Mouse (Mus musculus): Measurements from ENCODE around the gene She. TPM values are rescaled to one million over a fixed set of nuclear protein-coding genes. Genes with fewer than 3 reads are reported as not detected.

The She gene
- total RNA-seq, 2 experiments from 2014 or later = not detected

- ATAC-seq (replicated peaks; ENCODE audit: low FRiP score, low TSS enrichment, poor library complexity, severe bottlenecking) = no peak
Observed at GRCm38 (mm10) chr3:89812166-89812565, 19.0 kb upstream of the She start.

GRCm38 (mm10) chr3:89814051-89814450, 17.1 kb upstream of the She start:
- ATAC-seq (replicated peaks; ENCODE audit: low FRiP score, low TSS enrichment, poor library complexity, severe bottlenecking) = no peak

GRCm38 (mm10) chr3:89817056-89817455, 14.1 kb upstream of the She start:
- ATAC-seq (replicated peaks; ENCODE audit: low FRiP score, low TSS enrichment, poor library complexity, severe bottlenecking) = no peak

- ATAC-seq (replicated peaks; ENCODE audit: low FRiP score, low TSS enrichment, poor library complexity, severe bottlenecking) = no peak
Observed at GRCm38 (mm10) chr3:89818605-89819004, 12.6 kb upstream of the She start.

GRCm38 (mm10) chr3:89819897-89820296, 11.3 kb upstream of the She start:
- ATAC-seq (replicated peaks; ENCODE audit: low FRiP score, low TSS enrichment, poor library complexity, severe bottlenecking) = no peak; the same call in 1 of the 2 replicates

- no peak for ATAC-seq (replicated peaks; ENCODE audit: low FRiP score, low TSS enrichment, poor library complexity, severe bottlenecking)
Observed at GRCm38 (mm10) chr3:89820311-89821095, 10.7 kb upstream of the She start.

GRCm38 (mm10) chr3:89821096-89821513, 10.1 kb upstream of the She start:
- ATAC-seq (replicated peaks; ENCODE audit: low FRiP score, low TSS enrichment, poor library complexity, severe bottlenecking) = no peak

GRCm38 (mm10) chr3:89821548-89822480, 9.4 kb upstream of the She start:
- ATAC-seq (replicated peaks; ENCODE audit: low FRiP score, low TSS enrichment, poor library complexity, severe bottlenecking) = no peak

- ATAC-seq (replicated peaks; ENCODE audit: low FRiP score, low TSS enrichment, poor library complexity, severe bottlenecking) = no peak
Observed at GRCm38 (mm10) chr3:89823594-89823993, 7.6 kb upstream of the She start.

GRCm38 (mm10) chr3:89826295-89826694, 4.9 kb upstream of the She start:
- ATAC-seq (replicated peaks; ENCODE audit: low FRiP score, low TSS enrichment, poor library complexity, severe bottlenecking) = no peak

GRCm38 (mm10) chr3:89835362-89835761, 4.2 kb downstream of the She start:
- no peak for ATAC-seq (replicated peaks; ENCODE audit: low FRiP score, low TSS enrichment, poor library complexity, severe bottlenecking)

- no peak; the same call in 1 of the 2 replicates for ATAC-seq (replicated peaks; ENCODE audit: low FRiP score, low TSS enrichment, poor library complexity, severe bottlenecking)
Observed at GRCm38 (mm10) chr3:89842258-89842657, 11.1 kb downstream of the She start.

GRCm38 (mm10) chr3:89843148-89843547, 12.0 kb downstream of the She start:
- peak; percentile 91 for ATAC-seq (replicated peaks; ENCODE audit: low FRiP score, low TSS enrichment, poor library complexity, severe bottlenecking)

- no peak for ATAC-seq (replicated peaks; ENCODE audit: low FRiP score, low TSS enrichment, poor library complexity, severe bottlenecking)
Observed at GRCm38 (mm10) chr3:89845814-89846213, 14.6 kb downstream of the She start.

- no peak for ATAC-seq (replicated peaks; ENCODE audit: low FRiP score, low TSS enrichment, poor library complexity, severe bottlenecking)
Observed at GRCm38 (mm10) chr3:89847126-89847525, 16.0 kb downstream of the She start.

- no peak for ATAC-seq (replicated peaks; ENCODE audit: low FRiP score, low TSS enrichment, poor library complexity, severe bottlenecking)
Observed at GRCm38 (mm10) chr3:89847596-89847995, 16.4 kb downstream of the She start.

- no peak for ATAC-seq (replicated peaks; ENCODE audit: low FRiP score, low TSS enrichment, poor library complexity, severe bottlenecking)
Observed at GRCm38 (mm10) chr3:89848083-89848482, 16.9 kb downstream of the She start.

GRCm38 (mm10) chr3:89853752-89854151, 22.6 kb downstream of the She start:
- ATAC-seq (replicated peaks; ENCODE audit: low FRiP score, low TSS enrichment, poor library complexity, severe bottlenecking) = no peak

GRCm38 (mm10) chr3:89857353-89857752, 26.2 kb downstream of the She start:
- ATAC-seq (replicated peaks; ENCODE audit: low FRiP score, low TSS enrichment, poor library complexity, severe bottlenecking) = no peak

- ATAC-seq (replicated peaks; ENCODE audit: low FRiP score, low TSS enrichment, poor library complexity, severe bottlenecking) = peak; percentile 61; the same call in 1 of the 2 replicates
Observed at GRCm38 (mm10) chr3:89858123-89858522, 27.0 kb downstream of the She start.

Measured in megakaryocyte-erythroid progenitor cell, adult 5-6 weeks (primary cell).